Mouse (Mus musculus) adrenal gland, adult 2 months (tissue): Measurements from ENCODE around the gene B230217C12Rik. TPM values are rescaled to one million over a fixed set of nuclear protein-coding genes. Genes with fewer than 3 reads are reported as not detected.
"Not testable (repeated sequence)": the region's sequence is repeated elsewhere in the genome, so short reads cannot be mapped to it uniquely, and the experiment has no call there.

Source experiments
- DNase-seq: peaks from one replicate; pipeline ENCODE4 v3.0.0; 2021
- polyA plus RNA-seq: library from polyadenylated mRNA; depleted of rRNA; stranded (reverse); fragments of >200 nt; gene quantifications from 2 replicates; pipeline ENCODE4 v1.2.3, GENCODE M21; 2012; rRNA removed
- total RNA-seq, 2 experiments: library from RNA; stranded (reverse); gene quantifications; 2 replicates each; pipeline ENCODE4 v1.2.3; 2021

Gene B230217C12Rik
- total and polyA plus RNA-seq, 3 experiments = 1.8 to 4.6 (median 2.9) TPM

GRCm38 (mm10) chr11:97866091-97866888, 25.7 kb downstream of the B230217C12Rik start:
- DNase-seq = no peak

- DNase-seq = no peak
These were observed 27.0 kb downstream of the B230217C12Rik start for GRCm38 (mm10) chr11:97867591-97867990.

- not testable (repeated sequence) for DNase-seq
These were observed 31.8 kb downstream of the B230217C12Rik start for GRCm38 (mm10) chr11:97872378-97872777.

GRCm38 (mm10) chr11:97874396-97874795, 33.8 kb downstream of the B230217C12Rik start:
- DNase-seq = no peak

GRCm38 (mm10) chr11:97877341-97877740, 36.8 kb downstream of the B230217C12Rik start:
- no peak for DNase-seq

GRCm38 (mm10) chr11:97880362-97880761, 39.8 kb downstream of the B230217C12Rik start:
- DNase-seq = no peak

GRCm38 (mm10) chr11:97883542-97883917, 43.0 kb downstream of the B230217C12Rik start:
- peak; percentile 84 for DNase-seq

- DNase-seq = peak; percentile 98
These were observed 43.5 kb downstream of the B230217C12Rik start, which contains the start of gene Fbxo47 for GRCm38 (mm10) chr11:97883918-97884600. Fbxo47 (minus strand) TSS chr11:97884154.

- DNase-seq = no peak
These were observed 44.1 kb downstream of the B230217C12Rik start for GRCm38 (mm10) chr11:97884601-97885185.

GRCm38 (mm10) chr11:97885296-97885915, 44.8 kb downstream of the B230217C12Rik start:
- DNase-seq = no peak

- DNase-seq = no peak
These were observed 51.2 kb downstream of the B230217C12Rik start for GRCm38 (mm10) chr11:97891821-97892220.

Other genes with a start within 250 kb of the B230217C12Rik start
- gene Epop, start 211.1 kb upstream of the B230217C12Rik start, total RNA-seq = 1 to 10 TPM; 2.0 to 6.8 TPM
- 10.6 and 16.2 TPM in 2 replicates for gene Epop, start 211.1 kb upstream of the B230217C12Rik start, polyA plus RNA-seq
- 10 to 100 TPM; 30.6 to 51.2 TPM for gene Mllt6, start 177.4 kb upstream of the B230217C12Rik start, total RNA-seq
- 73.0 and 85.8 TPM in 2 replicates for gene Mllt6, start 177.4 kb upstream of the B230217C12Rik start, polyA plus RNA-seq
- 100 to 1,000 TPM; 183 to 265 TPM for gene Cisd3, start 155.0 kb upstream of the B230217C12Rik start, total RNA-seq
- gene Cisd3, start 155.0 kb upstream of the B230217C12Rik start, polyA plus RNA-seq = 61.6 and 66.4 TPM in 2 replicates
- 10 to 100 TPM; 19.8 to 26.1 TPM for gene Pcgf2, start 140.3 kb upstream of the B230217C12Rik start, total RNA-seq
- 89.5 and 107 TPM in 2 replicates for gene Pcgf2, start 140.3 kb upstream of the B230217C12Rik start, polyA plus RNA-seq
- 100 to 1,000 TPM; 224 to 239 TPM for gene Psmb3, start 137.4 kb upstream of the B230217C12Rik start, total RNA-seq
- 247 and 261 TPM in 2 replicates for gene Psmb3, start 137.4 kb upstream of the B230217C12Rik start, polyA plus RNA-seq
- 10 to 100 TPM; 26.9 to 27.2 TPM for gene Pip4k2b, start 96.1 kb upstream of the B230217C12Rik start, total RNA-seq
- 12.8 and 14.7 TPM in 2 replicates for gene Pip4k2b, start 96.1 kb upstream of the B230217C12Rik start, polyA plus RNA-seq
- 10 to 100 TPM; 17.5 to 28.9 TPM for gene Cwc25, start 74.2 kb upstream of the B230217C12Rik start, total RNA-seq
- 5.1 and 6.5 TPM in 2 replicates for gene Cwc25, start 74.2 kb upstream of the B230217C12Rik start, polyA plus RNA-seq
- gene 1700001P01Rik, start 64.9 kb upstream of the B230217C12Rik start, total RNA-seq = under 1 TPM in 1 of 2 experiments, not detected in 1; 0.49 TPM
- gene 1700001P01Rik, start 64.9 kb upstream of the B230217C12Rik start, polyA plus RNA-seq = not detected in 2 replicates
- gene Rpl23, start 58.3 kb upstream of the B230217C12Rik start, total RNA-seq = 100 to 1,000 TPM; 700 to 846 TPM
- 13.7 and 14.2 TPM in 2 replicates for gene Rpl23, start 58.3 kb upstream of the B230217C12Rik start, polyA plus RNA-seq
- gene Lasp1, start 41.8 kb upstream of the B230217C12Rik start, total RNA-seq = 100 to 1,000 TPM; 118 to 172 TPM
- gene Lasp1, start 41.8 kb upstream of the B230217C12Rik start, polyA plus RNA-seq = 127 and 138 TPM in 2 replicates
- 1 to 10 TPM in 1 of 2 experiments, under 1 TPM in 1; 0.78 to 1.0 TPM for gene Fbxo47, start 43.4 kb downstream of the B230217C12Rik start, total RNA-seq
- 0.21 TPM in 1 of 2 replicates, not detected in the other for gene Fbxo47, start 43.4 kb downstream of the B230217C12Rik start, polyA plus RNA-seq
- 10 to 100 TPM; 17.5 to 22.2 TPM for gene Plxdc1, start 145.7 kb downstream of the B230217C12Rik start, total RNA-seq
- gene Plxdc1, start 145.7 kb downstream of the B230217C12Rik start, polyA plus RNA-seq = 11.0 and 13.7 TPM in 2 replicates
- 1 to 10 TPM in 1 of 2 experiments, under 1 TPM in 1; 0.29 to 1.2 TPM for gene Arl5c, start 155.4 kb downstream of the B230217C12Rik start, total RNA-seq
- 0.43 and 0.87 TPM in 2 replicates for gene Arl5c, start 155.4 kb downstream of the B230217C12Rik start, polyA plus RNA-seq
- gene Cacnb1, start 182.3 kb downstream of the B230217C12Rik start, total RNA-seq = 1 to 10 TPM; 6.9 to 9.6 TPM
- 14.4 and 14.5 TPM in 2 replicates for gene Cacnb1, start 182.3 kb downstream of the B230217C12Rik start, polyA plus RNA-seq
- 1,000 to 10,000 TPM; 1,223 to 1,284 TPM for gene Rpl19, start 185.9 kb downstream of the B230217C12Rik start, total RNA-seq
- 128 and 129 TPM in 2 replicates for gene Rpl19, start 185.9 kb downstream of the B230217C12Rik start, polyA plus RNA-seq
- gene Stac2, start 212.7 kb downstream of the B230217C12Rik start, total RNA-seq = 1 to 10 TPM; 3.6 to 4.0 TPM
- 0.71 and 0.83 TPM in 2 replicates for gene Stac2, start 212.7 kb downstream of the B230217C12Rik start, polyA plus RNA-seq